Mouse (Mus musculus): ENCODE measurements around the gene Satb2. TPM values are rescaled to one million over a fixed set of nuclear protein-coding genes. Genes with fewer than 3 reads are reported as not detected.

Satb2 gene
- total and polyA plus RNA-seq, 2 experiments from 2014 or later: 0.12 TPM; not detected in 1

- H3K4me3 ChIP-seq (ENCODE audit: low read depth, low read length): no peak overlapping the region
- H3K4me1 ChIP-seq (ENCODE audit: control insufficient read depth, insufficient read depth): no peaks in the 10 kb centered on the region
- no peak overlapping the region for H3K4me2 ChIP-seq (ENCODE audit: low read depth, low read length)
- WGBS: 77% methylated on average over 11 of the region's 11 CpGs
- H3K36me3 ChIP-seq (replicated peaks; ENCODE audit: control insufficient read depth, insufficient read depth, low read length): no peaks in the 10 kb centered on the region
- no peak for TF ChIP-seq EP300 (IDR thresholded peaks at IDR 0.05; ENCODE audit: low read depth)
- H3K27ac ChIP-seq (ENCODE audit: low read depth): no peak overlapping the region
- DNase-seq (ENCODE audit: low spot score) (no peak), ATAC-seq (ENCODE audit: insufficient read depth, low read depth) (no peak)
- no peaks in the 10 kb centered on the region for H3K9me3 ChIP-seq (replicated peaks; ENCODE audit: control insufficient read depth, low read length)
- H3K27me3 ChIP-seq (ENCODE audit: control insufficient read depth, insufficient read depth, low read length): no peaks in the 10 kb centered on the region
- H3K9ac ChIP-seq (replicated peaks; ENCODE audit: low read depth, low read length): no peak overlapping the region
Observed at GRCm38 (mm10) chr1:56748876-56749493, 229.5 kb downstream of the Satb2 start.

Small RNA genes lying within 50 kb of the gene (microRNA-seq; reads per million reads assigned to microRNA genes)
- not detected for gene Gm23943

Measured in heart, postnatal 0 days (tissue).